Mouse (Mus musculus): ENCODE data around the gene Drg2. TPM values are rescaled to one million over a fixed set of nuclear protein-coding genes. Genes with fewer than 3 reads are reported as not detected.

The Drg2 gene
- 111 and 115 TPM in 2 replicates for polyA plus RNA-seq (2014; fragmentation: Nextera tagmentation; extraction: Ambion mirVana)

- 5% methylated on average over 27 of the region's 27 CpGs for WGBS
- DNase-seq (ENCODE audit: low spot score) (peak; percentile 95), ATAC-seq (peak; percentile 96)
- no peaks in the 10 kb centered on the region for H3K27me3 ChIP-seq (replicated peaks; ENCODE audit: control insufficient read depth, insufficient read depth, low read length)
- H3K9ac ChIP-seq (ENCODE audit: low read length) = peak within 1 kb of the TSS; percentile 84
- H3K27ac ChIP-seq (ENCODE audit: low read depth, low read length) = no peak within 1 kb of the TSS; the same call in 1 of the 2 replicates
- H3K4me2 ChIP-seq (ENCODE audit: low read length) = peak within 1 kb of the TSS; percentile 92
- H3K36me3 ChIP-seq (ENCODE audit: control insufficient read depth, insufficient read depth, low read length) = peaks cover 26% of the 10 kb centered on the region
- H3K9me3 ChIP-seq (replicated peaks; ENCODE audit: control insufficient read depth, low read length) = no peaks in the 10 kb centered on the region
- peaks cover 6% of the 10 kb centered on the region for H3K4me1 ChIP-seq (ENCODE audit: control insufficient read depth, insufficient read depth, low read length)
- H3K4me3 ChIP-seq (ENCODE audit: low read depth, low read length) = peak within 1 kb of the TSS; percentile 62
Measured at GRCm38 (mm10) chr11:60454080-60454744, at the start of gene Drg2. Gene Drg2, plus strand, starts transcription at chr11:60454591.

GRCm38 (mm10) chr11:60406606-60407005 lies 47.8 kb upstream of the Drg2 start:
- Histone ChIP-seq H3K4me2 (ENCODE audit: low read length) (no peak overlapping the region), H3K4me1 (ENCODE audit: control insufficient read depth, insufficient read depth, low read length) (no peaks in the 10 kb centered on the region), H3K4me3 (ENCODE audit: low read depth, low read length) (no peak overlapping the region), H3K27me3 (replicated peaks; ENCODE audit: control insufficient read depth, insufficient read depth, low read length) (no peaks in the 10 kb centered on the region), H3K27ac (ENCODE audit: low read depth, low read length) (no peak overlapping the region), H3K9ac (ENCODE audit: low read length) (no peak overlapping the region), H3K9me3 (replicated peaks; ENCODE audit: control insufficient read depth, low read length) (no peaks in the 10 kb centered on the region), H3K36me3 (ENCODE audit: control insufficient read depth, insufficient read depth, low read length) (peaks cover 65% of the 10 kb centered on the region)
- DNase-seq (ENCODE audit: low spot score) (no peak), ATAC-seq (no peak)
- WGBS = 100% methylated on average over 1 of the region's 1 CpGs

DNA sequence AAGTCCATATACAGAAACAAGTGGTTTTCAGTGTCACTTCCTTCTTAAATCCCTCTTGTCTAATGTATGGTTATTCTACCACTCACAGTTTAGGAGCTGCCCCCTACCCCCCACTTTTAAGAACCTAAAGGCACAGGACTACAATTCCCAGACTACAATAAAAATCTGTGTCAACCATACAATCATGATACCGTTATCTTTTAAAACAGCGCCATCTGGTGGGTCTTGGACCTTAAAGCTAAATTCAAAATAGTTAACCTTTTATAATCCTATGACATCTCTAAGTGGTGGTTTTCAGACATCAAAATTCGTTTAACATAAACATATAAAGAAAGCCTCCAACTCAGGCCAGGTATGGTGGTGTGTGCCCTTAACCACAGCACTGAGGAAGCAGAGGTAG lies 42.2 kb upstream of the Drg2 start:
- H3K27me3 ChIP-seq (replicated peaks; ENCODE audit: control insufficient read depth, insufficient read depth, low read length) = no peaks in the 10 kb centered on the region
- H3K9ac ChIP-seq (ENCODE audit: low read length) = no peak overlapping the region
- H3K4me1 ChIP-seq (ENCODE audit: control insufficient read depth, insufficient read depth, low read length) = peaks cover 9% of the 10 kb centered on the region
- H3K36me3 ChIP-seq (ENCODE audit: control insufficient read depth, insufficient read depth, low read length) = peaks cover 23% of the 10 kb centered on the region
- no peak overlapping the region for H3K4me2 ChIP-seq (ENCODE audit: low read length)
- H3K4me3 ChIP-seq (ENCODE audit: low read depth, low read length) = no peak overlapping the region
- ATAC-seq (no peak), DNase-seq (ENCODE audit: low spot score) (peak; percentile 93)
- WGBS = 9% methylated on average over 3 of the region's 3 CpGs
- H3K9me3 ChIP-seq (replicated peaks; ENCODE audit: control insufficient read depth, low read length) = no peaks in the 10 kb centered on the region
- H3K27ac ChIP-seq (ENCODE audit: low read depth, low read length) = no peak overlapping the region

- no peak overlapping the region for H3K4me2 ChIP-seq (ENCODE audit: low read length)
- DNase-seq (ENCODE audit: low spot score) = no peak
Measured at GRCm38 (mm10) chr11:60412921-60413320, 41.5 kb upstream of the Drg2 start.

GRCm38 (mm10) chr11:60416590-60416962 lies 37.8 kb upstream of the Drg2 start:
- peak overlapping the region; percentile 79 for H3K4me2 ChIP-seq (ENCODE audit: low read length)
- peak overlapping the region; percentile 84 for H3K9ac ChIP-seq (ENCODE audit: low read length)
- H3K27me3 ChIP-seq (replicated peaks; ENCODE audit: control insufficient read depth, insufficient read depth, low read length) = no peaks in the 10 kb centered on the region
- peaks cover 19% of the 10 kb centered on the region for H3K4me1 ChIP-seq (ENCODE audit: control insufficient read depth, insufficient read depth, low read length)
- DNase-seq (ENCODE audit: low spot score) = no peak
- ATAC-seq = no peak
- no peaks in the 10 kb centered on the region for H3K9me3 ChIP-seq (replicated peaks; ENCODE audit: control insufficient read depth, low read length)
- H3K4me3 ChIP-seq (ENCODE audit: low read depth, low read length) = peak overlapping the region; percentile 78
- H3K27ac ChIP-seq (ENCODE audit: low read depth, low read length) = peak overlapping the region; percentile 63
- H3K36me3 ChIP-seq (ENCODE audit: control insufficient read depth, insufficient read depth, low read length) = no peaks in the 10 kb centered on the region
- WGBS = under 1% methylated on average over 21 of the region's 21 CpGs

More at GRCm38 (mm10) chr11:60412921-60413320, 41.5 kb upstream of the Drg2 start:
- Histone ChIP-seq H3K4me1 (ENCODE audit: control insufficient read depth, insufficient read depth, low read length) (peaks cover 9% of the 10 kb centered on the region), H3K4me3 (ENCODE audit: low read depth, low read length) (no peak overlapping the region), H3K9me3 (replicated peaks; ENCODE audit: control insufficient read depth, low read length) (no peaks in the 10 kb centered on the region), H3K36me3 (ENCODE audit: control insufficient read depth, insufficient read depth, low read length) (peaks cover 15% of the 10 kb centered on the region), H3K9ac (ENCODE audit: low read length) (no peak overlapping the region), H3K27ac (ENCODE audit: low read depth, low read length) (no peak overlapping the region), H3K27me3 (replicated peaks; ENCODE audit: control insufficient read depth, insufficient read depth, low read length) (no peaks in the 10 kb centered on the region)
- WGBS = 91% methylated on average over 2 of the region's 2 CpGs
- no peak for ATAC-seq

DNA sequence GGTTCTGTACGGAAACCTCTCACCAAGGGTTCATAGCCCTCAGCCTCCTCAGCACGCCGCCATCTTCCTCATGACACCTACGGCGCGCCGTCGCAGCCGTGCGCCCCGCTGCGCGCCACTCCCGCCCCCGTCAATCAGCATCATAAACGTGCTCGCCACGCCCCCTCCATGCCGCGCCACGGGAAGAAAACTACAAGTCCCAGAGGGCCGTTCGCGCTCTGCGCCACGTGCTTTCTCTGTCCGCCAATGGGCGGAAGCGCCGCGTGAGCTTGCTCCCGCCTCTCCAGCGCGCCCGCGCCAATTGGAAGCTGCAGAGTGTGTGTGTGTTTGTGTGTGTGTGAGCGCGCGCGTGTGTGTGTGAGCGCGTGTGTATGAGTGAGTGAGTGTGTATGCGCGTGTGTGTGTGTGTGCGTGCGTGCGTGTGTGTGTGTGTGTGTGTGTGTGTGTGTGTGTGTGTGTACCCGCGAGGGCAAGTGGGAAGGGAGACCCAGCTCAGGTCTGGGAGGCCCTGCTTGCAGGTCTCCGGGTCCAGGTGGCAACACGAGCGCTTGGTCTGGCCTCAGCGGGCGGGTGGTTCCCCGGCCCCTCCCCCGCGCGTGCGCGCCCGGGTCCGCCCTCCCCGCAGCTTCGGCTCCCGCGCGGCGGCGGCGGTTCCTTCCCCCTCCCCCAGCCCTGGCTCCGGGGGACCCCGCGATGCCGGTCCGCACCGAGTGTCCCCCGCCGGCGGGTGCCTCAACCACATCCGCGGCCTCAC lies 37.3 kb upstream of the Drg2 start, which contains the start of gene Gid4:
Gene Gid4 (plus strand): TSS at position 183 of the 754 bp plus-strand sequence.
- Histone ChIP-seq H3K4me1 (ENCODE audit: control insufficient read depth, insufficient read depth, low read length) (peaks cover 19% of the 10 kb centered on the region), H3K27ac (ENCODE audit: low read depth, low read length) (peak within 1 kb of the TSS; percentile 81), H3K4me2 (ENCODE audit: low read length) (peak within 1 kb of the TSS; percentile 79), H3K27me3 (replicated peaks; ENCODE audit: control insufficient read depth, insufficient read depth, low read length) (no peaks in the 10 kb centered on the region), H3K36me3 (ENCODE audit: control insufficient read depth, insufficient read depth, low read length) (no peaks in the 10 kb centered on the region), H3K9me3 (replicated peaks; ENCODE audit: control insufficient read depth, low read length) (no peaks in the 10 kb centered on the region), H3K4me3 (ENCODE audit: low read depth, low read length) (peak within 1 kb of the TSS; percentile 78), H3K9ac (ENCODE audit: low read length) (peak within 1 kb of the TSS; percentile 92)
- WGBS = under 1% methylated on average over 56 of the region's 81 CpGs
- DNase-seq (ENCODE audit: low spot score) = peak; percentile 99
- ATAC-seq = peak; percentile 99

GRCm38 (mm10) chr11:60417717-60418472 lies 36.5 kb upstream of the Drg2 start, which contains the start of gene Atpaf2:
Gene Atpaf2, minus strand, starts transcription at chr11:60418457.
- peak within 1 kb of the TSS; percentile 92 for H3K9ac ChIP-seq (ENCODE audit: low read length)
- H3K36me3 ChIP-seq (ENCODE audit: control insufficient read depth, insufficient read depth, low read length) = no peaks in the 10 kb centered on the region
- ATAC-seq (no peak; the same call in 1 of the 2 replicates), DNase-seq (ENCODE audit: low spot score) (no peak)
- peaks cover 19% of the 10 kb centered on the region for H3K4me1 ChIP-seq (ENCODE audit: control insufficient read depth, insufficient read depth, low read length)
- H3K27me3 ChIP-seq (replicated peaks; ENCODE audit: control insufficient read depth, insufficient read depth, low read length) = no peaks in the 10 kb centered on the region
- peak within 1 kb of the TSS; percentile 73 for H3K4me2 ChIP-seq (ENCODE audit: low read length)
- H3K9me3 ChIP-seq (replicated peaks; ENCODE audit: control insufficient read depth, low read length) = no peaks in the 10 kb centered on the region
- H3K27ac ChIP-seq (ENCODE audit: low read depth, low read length) = peak within 1 kb of the TSS; percentile 81
- WGBS = 1% methylated on average over 38 of the region's 39 CpGs
- peak within 1 kb of the TSS; percentile 78 for H3K4me3 ChIP-seq (ENCODE audit: low read depth, low read length)

DNA sequence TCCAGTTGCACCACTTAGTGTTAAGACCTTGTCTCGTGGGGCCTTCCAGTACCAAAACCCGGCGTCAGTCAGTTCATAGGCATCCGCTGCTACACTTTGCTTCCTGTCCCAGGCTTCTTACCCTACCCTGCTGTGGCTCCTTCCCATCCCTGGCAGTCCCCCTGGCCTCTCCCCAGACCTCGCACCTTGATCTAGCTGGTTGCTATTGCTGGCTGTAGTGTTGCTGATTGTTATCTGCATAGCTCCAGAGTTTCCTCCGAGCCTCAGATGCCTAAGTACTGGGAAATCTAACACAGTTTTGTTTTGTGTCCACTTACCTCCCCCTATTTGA lies 36.0 kb upstream of the Drg2 start:
- peak overlapping the region; percentile 73 for H3K4me2 ChIP-seq (ENCODE audit: low read length)
- no peaks in the 10 kb centered on the region for H3K27me3 ChIP-seq (replicated peaks; ENCODE audit: control insufficient read depth, insufficient read depth, low read length)
- ATAC-seq = no peak
- no peaks in the 10 kb centered on the region for H3K9me3 ChIP-seq (replicated peaks; ENCODE audit: control insufficient read depth, low read length)
- H3K4me3 ChIP-seq (ENCODE audit: low read depth, low read length) = peak overlapping the region; percentile 78
- H3K9ac ChIP-seq (ENCODE audit: low read length) = peak overlapping the region; percentile 92
- no peak for DNase-seq (ENCODE audit: low spot score)
- H3K27ac ChIP-seq (ENCODE audit: low read depth, low read length) = no peak overlapping the region
- H3K4me1 ChIP-seq (ENCODE audit: control insufficient read depth, insufficient read depth, low read length) = peaks cover 19% of the 10 kb centered on the region
- 28% methylated on average over 6 of the region's 6 CpGs for WGBS
- no peaks in the 10 kb centered on the region for H3K36me3 ChIP-seq (ENCODE audit: control insufficient read depth, insufficient read depth, low read length)
